Comparison of ENCODE assay signal across 8 mouse cellular contexts in genomic region chr8:122739102-122739725, GRCm38 (mm10). TPM values are rescaled to one million over a fixed set of nuclear protein-coding genes. Genes with fewer than 3 reads are reported as not detected.
DNase-seq lines count a peak whose midpoint lies in the region; ATAC-seq lines count a peak whose summit lies in the region.

No protein-coding gene starts in this region.

- peak; percentile 50 for DNase-seq in right cerebral cortex, postnatal 14 days
- DNase-seq in right cerebral cortex, postnatal 4 days, result no peak
- peak; percentile 54 for DNase-seq in embryonic facial prominence, embryonic 14.5 days (ENCODE audit: low spot score)
- peak; percentile 41 to 46 for DNase-seq in lung, postnatal 4 days
- peak; percentile 76 to 87 for DNase-seq in spleen, postnatal 4 days (ENCODE audit: low spot score in 2 of 2)
- DNase-seq in adrenal gland, postnatal 4 days (ENCODE audit: low spot score in 2 of 2), result no peak
- no peak for DNase-seq in kidney, postnatal 25 days
- DNase-seq in liver, embryonic 11.5 days (ENCODE audit: low spot score), result no peak

- H3K9me3 ChIP-seq in embryonic facial prominence, embryonic 14.5 days (ENCODE audit: control insufficient read depth, low read length), result no peaks in the 10 kb centered on the region
- H3K9me3 ChIP-seq in liver, embryonic 11.5 days (ENCODE audit: control insufficient read depth, low read length), result no peaks in the 10 kb centered on the region

- H3K27me3 ChIP-seq in embryonic facial prominence, embryonic 14.5 days (replicated peaks; ENCODE audit: control insufficient read depth, insufficient read depth, low read length), result no peaks in the 10 kb centered on the region; the same call in none of the 2 replicates
- H3K27me3 ChIP-seq in liver, embryonic 11.5 days (replicated peaks; ENCODE audit: control insufficient read depth, insufficient read depth, low read length), result peaks cover 56% of the 10 kb centered on the region

- peak; percentile 72 for ATAC-seq in embryonic facial prominence, embryonic 14.5 days (ENCODE audit: low read depth)
- no peak for ATAC-seq in liver, embryonic 11.5 days (replicated peaks; ENCODE audit: low FRiP score)

- H3K4me3 ChIP-seq in embryonic facial prominence, embryonic 14.5 days (ENCODE audit: low read depth, low read length), result no peak overlapping the region
- no peak overlapping the region for H3K4me3 ChIP-seq in liver, embryonic 11.5 days (ENCODE audit: low read depth, low read length)

- H3K9ac ChIP-seq in embryonic facial prominence, embryonic 14.5 days (ENCODE audit: low read depth, low read length), result no peak overlapping the region
- H3K9ac ChIP-seq in liver, embryonic 11.5 days (ENCODE audit: low read depth, low read length), result no peak overlapping the region

- peaks cover 16% of the 10 kb centered on the region; the same call in 1 of the 2 replicates for H3K4me1 ChIP-seq in embryonic facial prominence, embryonic 14.5 days (ENCODE audit: control insufficient read depth, insufficient read depth, low read length)
- peaks cover 32% of the 10 kb centered on the region for H3K4me1 ChIP-seq in liver, embryonic 11.5 days (replicated peaks; ENCODE audit: control insufficient read depth, insufficient read depth, low read length)

- H3K36me3 ChIP-seq in embryonic facial prominence, embryonic 14.5 days (ENCODE audit: control insufficient read depth, insufficient read depth, low read length), result no peaks in the 10 kb centered on the region
- H3K36me3 ChIP-seq in liver, embryonic 11.5 days (ENCODE audit: control insufficient read depth, insufficient read depth, low read length), result no peaks in the 10 kb centered on the region

- no peak overlapping the region for H3K4me2 ChIP-seq in embryonic facial prominence, embryonic 14.5 days (ENCODE audit: low read depth, low read length)
- H3K4me2 ChIP-seq in liver, embryonic 11.5 days, result no peak overlapping the region

- H3K27ac ChIP-seq in embryonic facial prominence, embryonic 14.5 days (replicated peaks; ENCODE audit: low read depth, low read length), result no peak overlapping the region
- H3K27ac ChIP-seq in liver, embryonic 11.5 days (ENCODE audit: low read depth, low read length), result no peak overlapping the region

- WGBS in embryonic facial prominence, embryonic 14.5 days, result 21% methylated on average over 11 of the region's 11 CpGs
- 31% methylated on average over 11 of the region's 11 CpGs for WGBS in liver, embryonic 11.5 days

RNA-seq across cellular contexts. Expression of gene Acsf3, which starts 36.1 kb away (rescaled TPM):
- polyA plus RNA-seq in embryonic facial prominence, embryonic 14.5 days (2014; fragmentation: Nextera tagmentation; extraction: Ambion mirVana), result 14.0 and 17.3 TPM in 2 replicates
- total RNA-seq in adrenal gland, postnatal 4 days (2021), result 10 to 100 TPM; 34.0 to 35.8 TPM
- polyA plus RNA-seq in liver, embryonic 11.5 days (2014; fragmentation: Nextera tagmentation; extraction: Ambion mirVana), result 16.6 and 18.8 TPM in 2 replicates

RNA-seq across cellular contexts. Expression of gene Cbfa2t3, which starts 40.3 kb away (rescaled TPM):
- 7.2 and 8.1 TPM in 2 replicates for polyA plus RNA-seq in embryonic facial prominence, embryonic 14.5 days (2014; fragmentation: Nextera tagmentation; extraction: Ambion mirVana)
- total RNA-seq in adrenal gland, postnatal 4 days (2021), result 10 to 100 TPM; 11.3 to 12.0 TPM
- polyA plus RNA-seq in liver, embryonic 11.5 days (2014; fragmentation: Nextera tagmentation; extraction: Ambion mirVana), result 13.8 and 14.4 TPM in 2 replicates

Comparison
In these comparisons a context has a peak if more than half of its experiments do, and no peak if none do; other contexts are left out.
1. DNase-seq: peak in right cerebral cortex, postnatal 14 days (single experiment), embryonic facial prominence, embryonic 14.5 days (single experiment), lung, postnatal 4 days (2 of 2) and spleen, postnatal 4 days (2 of 2); none in right cerebral cortex, postnatal 4 days (single experiment), adrenal gland, postnatal 4 days (0 of 2), kidney, postnatal 25 days (0 of 2) and liver, embryonic 11.5 days (single experiment).